Mouse (Mus musculus): ENCODE data around the gene Calml4.

Calml4 gene

DNA sequence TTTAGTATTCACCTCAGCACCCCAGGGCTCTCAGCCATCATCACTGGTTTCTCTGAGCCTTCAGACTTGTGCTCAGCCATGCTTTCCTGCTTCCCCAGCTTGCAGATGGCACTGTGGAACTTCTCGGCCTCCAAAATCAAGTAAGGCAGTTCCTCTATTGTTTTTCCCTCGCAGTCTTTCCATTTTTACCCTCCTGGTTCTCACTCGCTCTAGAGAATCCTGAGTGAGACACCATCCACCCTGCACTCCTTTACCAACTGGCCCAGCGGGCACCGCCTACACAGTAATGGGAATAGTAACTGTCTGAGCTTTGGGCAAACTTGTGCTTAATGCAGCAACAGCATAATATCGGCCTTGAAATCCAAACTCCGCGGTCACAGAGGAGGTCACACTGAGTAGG lies 47.2 kb downstream of the Calml4 start:
- no peak for DNase-seq

- DNase-seq = no peak
Measured at GRCm38 (mm10) chr9:62913390-62914069, 55.6 kb downstream of the Calml4 start.

DNA sequence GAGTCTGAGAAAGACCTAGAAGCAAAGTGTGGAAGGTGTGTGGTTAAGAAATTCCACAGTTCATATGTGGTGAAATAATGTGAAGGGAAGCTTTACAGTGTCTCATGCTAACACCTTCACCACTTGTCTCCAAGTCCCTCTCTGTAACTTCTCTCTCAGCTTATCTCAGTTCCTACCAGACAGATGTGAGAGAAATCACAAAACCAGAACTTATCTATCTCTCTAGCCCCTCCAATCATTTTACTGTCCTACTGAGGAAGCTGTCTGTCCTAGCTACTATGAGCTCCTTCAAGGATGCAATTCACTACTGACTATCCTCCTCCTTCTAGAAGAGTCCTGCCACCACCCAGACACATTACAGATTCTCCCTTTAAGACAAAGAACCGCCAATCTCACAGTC lies 59.2 kb downstream of the Calml4 start:
- DNase-seq = no peak

DNA sequence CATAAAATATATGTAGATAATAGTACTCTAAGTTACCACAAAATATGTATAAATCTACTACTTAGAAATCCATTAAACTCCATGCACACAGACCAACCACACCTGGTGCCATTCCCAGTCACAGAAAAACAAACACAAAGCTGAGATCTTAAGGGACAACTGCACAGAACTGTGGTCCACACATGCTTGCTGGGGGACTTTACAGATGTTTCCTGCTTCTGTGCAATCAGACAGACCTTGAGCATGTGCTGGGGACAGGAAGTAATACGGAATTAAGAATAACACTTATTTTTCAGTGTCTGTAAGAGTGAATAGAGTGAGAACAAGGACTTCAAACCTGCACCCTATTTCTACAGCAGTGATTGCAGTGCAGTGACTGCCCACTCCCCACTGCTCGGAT lies 63.0 kb downstream of the Calml4 start:
- peak; percentile 6 for DNase-seq

GRCm38 (mm10) chr9:62924886-62925610 lies 67.2 kb downstream of the Calml4 start:
- DNase-seq = no peak

Measured in embryo, embryonic 11 days (tissue).